Mouse (Mus musculus) ovary, postnatal 10 days (tissue): ENCODE results near the gene Exoc6b.
A peak's percentile ranks its signal among the peaks of the same experiment; 100 is the strongest.
"Not testable (repeated sequence)": the region's sequence is repeated elsewhere in the genome, so short reads cannot be mapped to it uniquely, and the experiment has no call there.

Experiments used
- DNase-seq: peaks from one replicate; pipeline ENCODE4 v3.0.0; 2022; ENCODE audit warnings: low spot score

Exoc6b gene

DNA sequence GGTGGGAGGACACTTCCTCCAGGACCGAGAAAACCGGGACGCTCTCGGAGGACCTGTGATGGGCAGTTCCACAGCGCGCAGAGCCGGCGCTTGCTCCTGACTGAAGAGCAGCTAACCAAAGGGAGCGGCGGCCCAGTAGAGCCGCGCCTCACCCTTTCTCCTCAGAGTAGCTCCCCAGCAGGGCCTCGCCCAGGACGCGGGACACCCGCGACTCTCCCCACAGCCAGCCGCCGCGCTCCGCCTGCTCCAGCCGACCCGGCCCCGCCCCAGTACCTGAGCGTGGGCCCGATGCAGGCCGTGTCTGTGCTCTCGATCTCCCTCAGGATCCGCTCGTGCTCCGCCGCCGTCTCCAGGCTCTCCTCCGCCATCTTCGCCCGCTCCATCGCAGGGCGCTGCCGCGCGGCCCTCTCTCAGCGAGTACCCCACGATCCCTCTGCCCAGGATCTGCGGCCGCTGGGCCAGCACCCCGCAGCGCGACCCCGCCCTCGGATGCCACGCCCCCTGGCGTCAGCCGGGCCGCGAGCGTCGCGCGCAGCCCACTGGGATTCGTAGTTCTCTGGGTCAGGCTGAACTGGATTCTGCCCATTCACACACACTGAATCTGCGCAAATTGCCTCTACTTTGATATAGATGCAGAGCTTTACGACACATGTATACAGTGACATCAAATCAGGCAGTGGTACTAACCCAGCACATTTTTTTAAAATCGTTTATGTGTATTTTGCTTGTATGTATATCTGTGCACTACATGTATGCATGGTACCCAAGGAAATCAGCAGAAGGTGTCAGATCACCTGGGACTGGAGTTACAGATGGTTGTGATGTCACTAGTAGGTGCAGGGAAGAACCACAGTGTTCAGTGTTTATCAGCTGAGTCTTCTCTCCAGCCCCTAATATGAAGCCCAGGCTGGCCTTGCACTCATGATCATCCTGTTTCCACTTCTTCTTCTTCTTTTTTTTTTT, at the start of gene Exoc6b:
Exoc6b (minus strand) TSS at position 491 of the 963 bp plus-strand sequence.
- DNase-seq = peak; percentile 84

DNA sequence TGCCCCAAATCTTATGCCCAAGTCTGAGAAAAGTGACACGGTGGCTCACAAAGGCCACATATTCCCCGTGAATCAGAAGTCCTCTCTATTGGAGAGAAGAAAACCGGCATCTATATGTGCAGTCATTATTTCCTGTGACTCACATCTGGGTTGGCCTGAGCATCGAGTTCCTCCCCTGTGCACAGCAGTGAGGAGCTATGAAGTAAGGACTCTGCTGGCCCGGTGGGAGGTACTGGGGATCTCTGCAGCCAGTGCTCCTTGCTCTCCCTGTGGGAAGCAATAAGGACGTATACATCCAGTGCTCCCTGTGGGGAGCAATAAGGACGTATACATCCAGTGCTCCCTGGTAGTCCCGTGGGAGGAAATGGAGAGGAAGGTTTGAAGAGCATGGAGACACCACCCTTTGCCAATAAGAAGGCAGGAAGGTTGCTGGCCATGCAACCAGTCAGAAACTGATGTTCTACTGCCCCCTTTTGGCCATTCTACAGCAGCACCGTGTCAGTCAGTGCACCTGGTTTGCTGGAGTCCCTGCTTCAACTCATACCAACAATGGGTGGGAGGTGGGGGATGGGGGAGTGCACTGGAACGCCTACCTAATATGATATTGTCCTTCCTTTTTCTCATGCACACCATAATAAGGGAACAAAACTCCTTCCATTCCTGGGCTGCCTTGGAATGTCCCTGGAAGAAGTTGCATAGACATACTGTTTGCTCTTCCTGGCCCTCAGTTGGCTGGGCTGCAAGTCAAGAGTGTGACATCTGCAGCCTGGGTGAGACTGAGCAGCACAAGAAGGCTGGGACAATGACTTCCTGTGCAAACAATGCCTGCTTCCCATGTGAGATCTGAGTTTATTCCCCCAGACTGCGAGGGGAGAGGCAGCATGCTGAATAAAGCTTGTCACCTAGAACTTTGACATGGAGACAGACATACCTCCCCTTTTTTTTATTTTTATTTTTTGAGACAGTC, 48.5 kb upstream of the Exoc6b start:
- not testable (repeated sequence) for DNase-seq

DNA sequence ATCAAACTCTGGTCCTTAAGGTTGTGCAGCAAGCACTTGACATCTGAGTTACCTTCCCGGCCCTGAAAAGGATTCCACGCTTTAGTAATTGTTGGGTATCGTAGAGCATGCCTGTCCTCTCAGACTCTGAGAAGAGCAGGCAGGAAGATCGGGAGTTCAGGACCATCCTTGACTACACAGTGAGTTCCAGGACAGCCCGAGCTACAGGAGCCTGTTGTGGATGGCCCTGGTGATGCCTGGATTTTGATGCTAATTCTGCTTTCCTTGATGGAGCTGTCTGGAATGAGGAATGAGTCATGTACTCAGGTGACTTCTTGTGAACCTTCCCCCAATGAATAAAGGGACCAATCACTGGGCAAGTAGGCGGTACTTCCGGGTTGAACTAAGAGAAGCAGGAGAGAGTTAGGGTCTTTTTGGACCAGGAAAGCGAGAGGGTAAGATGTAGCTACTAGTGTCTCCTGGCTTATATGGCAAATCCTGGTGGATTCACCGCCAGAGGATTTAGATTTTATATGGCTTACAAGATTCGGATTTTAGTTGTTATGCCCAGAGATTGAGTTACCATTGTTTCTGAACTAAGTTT, 35.8 kb upstream of the Exoc6b start:
- no peak for DNase-seq

DNA sequence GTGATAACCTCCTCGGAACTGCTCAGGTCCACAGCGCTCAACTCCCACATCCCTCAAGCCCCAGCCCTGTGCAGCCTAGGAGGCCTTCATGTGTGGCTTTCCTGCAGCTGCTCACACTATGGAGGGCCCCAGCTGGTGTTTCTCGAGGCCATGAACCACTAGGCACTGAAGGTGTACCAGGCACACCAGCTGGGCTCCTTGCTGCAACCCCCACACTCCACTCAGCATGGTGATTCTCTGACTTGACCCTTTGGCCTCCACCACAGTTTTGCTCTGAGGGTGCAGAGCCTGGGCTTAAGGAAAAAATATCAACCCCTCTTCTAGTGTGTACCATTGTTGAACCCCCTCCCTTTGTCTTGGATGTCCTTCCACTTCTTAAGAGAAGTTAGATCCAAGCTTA, 34.0 kb upstream of the Exoc6b start:
- DNase-seq = no peak

DNA sequence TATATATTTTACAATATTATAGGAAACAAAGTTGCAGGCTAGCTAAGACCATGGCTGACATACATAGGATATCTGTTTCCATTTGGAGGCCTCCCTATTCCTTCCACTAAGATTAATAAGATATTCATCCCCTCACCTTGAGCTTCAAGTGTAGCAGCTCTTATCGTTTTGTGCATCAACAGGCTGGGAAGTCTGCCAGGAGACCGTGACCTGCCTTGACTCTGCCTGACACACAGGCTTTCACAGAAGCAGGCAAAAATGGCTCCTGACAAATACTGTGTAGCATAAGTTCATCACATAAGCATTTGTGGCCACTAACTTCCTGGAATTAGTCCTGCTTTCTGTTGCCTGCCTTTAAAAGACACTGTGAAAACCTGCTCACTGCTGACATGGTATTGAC, 27.1 kb upstream of the Exoc6b start:
- no peak for DNase-seq

DNA sequence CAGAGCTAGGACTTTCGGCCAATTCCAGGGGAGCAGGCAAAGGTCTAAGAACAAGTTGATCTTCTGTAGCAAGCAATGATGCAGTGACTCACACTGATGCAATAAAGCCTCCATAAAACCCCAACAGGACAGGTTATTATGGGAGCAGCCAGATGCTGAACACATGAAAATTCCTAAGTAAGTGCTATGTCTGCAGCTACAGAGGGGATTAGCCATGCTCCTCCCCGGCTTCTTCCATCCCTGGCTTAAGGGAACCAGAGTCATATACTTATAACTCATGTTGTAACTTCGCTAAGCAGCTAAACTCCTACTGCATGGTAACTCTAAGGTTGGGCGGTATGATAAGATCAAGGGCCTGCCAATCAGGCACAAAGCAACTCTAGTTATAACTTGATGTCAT, 18.1 kb upstream of the Exoc6b start:
- no peak for DNase-seq

DNA sequence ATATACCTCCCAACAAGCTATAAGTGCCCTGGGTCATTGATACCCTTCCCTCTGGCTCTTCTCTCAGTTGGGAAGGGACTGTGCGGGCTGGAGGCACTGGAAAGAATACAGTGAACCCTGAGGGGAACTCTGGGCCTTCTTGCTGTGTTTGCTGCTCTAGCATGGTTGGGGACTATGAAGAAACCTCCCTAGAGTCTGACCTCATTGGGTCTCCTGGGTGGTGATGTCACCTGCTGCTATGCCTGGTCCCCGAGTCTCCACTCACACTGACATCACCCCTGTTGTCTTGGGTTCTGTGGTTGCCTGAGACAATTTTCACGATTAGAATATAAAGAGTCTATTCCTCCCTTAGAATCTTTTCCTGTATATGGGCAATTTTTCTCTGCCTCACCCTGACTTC, 17.3 kb upstream of the Exoc6b start:
- DNase-seq = no peak

DNA sequence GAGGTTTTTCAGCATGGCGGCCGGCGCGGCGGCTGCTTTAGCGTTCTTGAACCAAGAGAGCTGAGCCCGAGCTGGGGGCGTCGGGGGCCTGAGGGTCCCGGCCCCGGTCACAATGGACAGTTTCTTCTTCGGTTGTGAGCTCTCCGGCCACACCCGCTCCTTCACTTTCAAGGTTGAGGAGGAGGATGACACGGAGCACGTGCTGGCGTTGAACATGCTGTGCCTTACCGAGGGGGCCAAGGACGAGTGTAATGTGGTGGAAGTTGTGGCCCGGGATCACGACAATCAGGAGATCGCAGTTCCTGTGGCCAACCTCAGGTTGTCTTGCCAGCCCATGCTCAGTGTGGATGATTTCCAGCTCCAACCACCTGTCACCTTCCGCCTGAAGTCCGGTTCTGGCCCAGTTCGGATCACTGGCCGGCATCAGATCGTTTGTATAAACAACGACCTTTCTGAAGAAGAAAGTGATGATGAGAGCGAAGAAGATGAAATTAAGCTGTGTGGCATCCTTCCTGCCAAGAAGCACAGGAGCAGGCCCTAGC, 6.9 kb upstream of the Exoc6b start:
- not testable (repeated sequence) for DNase-seq

DNA sequence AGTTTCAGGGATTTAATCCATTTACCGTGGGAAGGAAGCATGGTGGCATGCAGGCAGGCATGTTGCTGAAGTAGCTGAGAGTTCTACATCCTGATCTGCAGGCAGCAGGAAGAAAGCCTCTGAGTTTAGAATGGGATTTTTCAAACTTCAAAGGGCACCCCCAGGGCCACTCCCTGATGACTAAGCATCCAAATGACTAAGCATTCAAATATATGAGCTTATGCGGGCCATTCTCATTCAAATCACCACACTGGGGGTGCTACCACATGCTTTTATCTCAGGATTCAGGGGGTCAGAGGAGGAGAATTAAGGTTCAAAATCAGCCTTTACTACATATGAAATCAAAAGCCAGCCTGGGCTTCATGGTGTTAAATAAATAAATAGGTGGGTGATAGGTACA, 5.7 kb upstream of the Exoc6b start:
- no peak for DNase-seq

DNA sequence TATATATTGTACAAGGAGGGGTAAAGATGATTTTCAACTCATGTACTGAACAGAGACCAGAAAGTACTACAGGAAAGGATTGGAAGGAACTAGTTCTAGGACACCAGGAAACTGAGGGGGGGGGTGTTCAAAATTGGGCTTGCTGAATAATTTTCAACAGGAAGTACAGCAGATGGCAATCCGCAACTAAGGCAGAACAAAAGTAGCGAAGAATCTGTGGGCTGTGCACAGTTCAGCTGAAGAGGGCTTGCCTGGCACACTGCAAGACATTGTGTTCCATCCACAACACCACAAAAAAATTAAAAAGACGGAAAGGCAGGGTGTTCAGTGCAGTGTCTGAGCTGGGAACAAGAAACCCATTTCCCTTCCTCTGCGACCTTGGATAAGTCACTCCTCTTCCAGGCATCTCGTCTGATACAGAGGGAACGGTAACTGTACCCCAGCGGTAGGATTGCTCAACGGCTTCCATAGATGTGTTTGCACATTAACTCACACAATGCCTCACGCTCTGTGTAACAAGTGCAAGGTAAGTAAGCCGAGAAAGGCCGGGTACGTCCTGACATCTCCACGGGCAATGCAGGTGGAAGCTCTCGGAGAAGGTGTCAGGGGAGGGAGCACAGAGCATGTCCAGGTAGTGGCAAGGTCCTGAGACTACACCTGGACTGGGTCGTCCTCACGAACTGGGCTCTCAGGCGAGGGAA, 841 bp downstream of the Exoc6b start:
- peak; percentile 9 for DNase-seq

DNA sequence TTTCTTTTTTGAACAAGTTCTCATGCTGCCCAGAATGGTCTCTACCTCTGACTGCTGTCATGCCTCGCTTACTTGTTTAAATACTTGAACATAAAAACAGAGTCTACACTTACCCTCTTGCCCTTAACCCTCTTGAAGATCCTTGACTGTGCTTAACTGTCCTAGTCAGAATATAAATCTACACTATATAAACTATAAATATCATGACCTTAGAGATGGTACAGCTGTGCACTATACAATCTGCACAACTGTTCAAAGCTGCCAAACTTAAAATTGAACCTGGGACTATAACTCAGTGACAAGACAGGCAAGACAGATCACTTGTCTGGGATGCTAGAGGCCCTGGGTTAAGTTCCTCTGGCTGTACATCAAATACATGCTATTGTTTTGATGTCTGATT, 11.7 kb downstream of the Exoc6b start:
- DNase-seq = no peak

DNA sequence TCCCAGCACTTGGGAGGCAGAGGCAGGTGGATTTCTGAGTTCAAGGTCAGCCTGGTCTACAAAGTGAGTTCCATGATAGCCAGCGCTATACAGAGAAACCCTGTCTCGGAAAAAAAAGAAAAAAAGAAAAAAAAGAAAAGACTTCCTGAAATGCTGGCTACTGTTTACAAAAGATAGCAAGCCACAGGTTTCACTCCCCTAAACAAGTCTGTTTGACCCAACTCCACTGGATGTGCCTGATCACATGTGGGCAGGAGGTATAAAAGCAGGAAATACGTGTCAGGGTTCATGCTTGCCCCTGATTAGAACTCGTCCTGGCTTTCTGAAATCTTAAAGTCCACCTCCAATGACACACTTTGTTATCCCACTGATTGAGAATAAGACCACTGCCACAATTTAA, 18.2 kb downstream of the Exoc6b start:
- no peak for DNase-seq

DNA sequence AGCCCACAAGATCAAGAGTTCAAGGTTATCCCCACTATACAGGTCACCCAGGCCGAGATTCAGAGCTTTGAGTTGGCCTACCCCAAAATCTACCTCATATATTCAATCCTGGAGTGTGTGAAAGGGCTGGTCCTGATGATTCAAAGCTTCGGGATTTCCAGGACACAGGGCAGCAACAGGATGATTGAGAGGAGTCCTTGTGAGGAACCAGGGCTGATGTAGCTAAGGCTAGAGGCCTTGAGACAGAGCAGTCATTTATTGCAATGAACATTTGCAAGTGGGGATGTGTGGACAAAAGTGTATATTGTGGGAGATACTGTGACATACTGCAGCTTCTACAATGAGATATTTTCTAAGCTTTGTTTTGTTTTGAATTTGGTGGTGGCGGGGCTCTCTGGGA, 22.8 kb downstream of the Exoc6b start:
- no peak for DNase-seq

DNA sequence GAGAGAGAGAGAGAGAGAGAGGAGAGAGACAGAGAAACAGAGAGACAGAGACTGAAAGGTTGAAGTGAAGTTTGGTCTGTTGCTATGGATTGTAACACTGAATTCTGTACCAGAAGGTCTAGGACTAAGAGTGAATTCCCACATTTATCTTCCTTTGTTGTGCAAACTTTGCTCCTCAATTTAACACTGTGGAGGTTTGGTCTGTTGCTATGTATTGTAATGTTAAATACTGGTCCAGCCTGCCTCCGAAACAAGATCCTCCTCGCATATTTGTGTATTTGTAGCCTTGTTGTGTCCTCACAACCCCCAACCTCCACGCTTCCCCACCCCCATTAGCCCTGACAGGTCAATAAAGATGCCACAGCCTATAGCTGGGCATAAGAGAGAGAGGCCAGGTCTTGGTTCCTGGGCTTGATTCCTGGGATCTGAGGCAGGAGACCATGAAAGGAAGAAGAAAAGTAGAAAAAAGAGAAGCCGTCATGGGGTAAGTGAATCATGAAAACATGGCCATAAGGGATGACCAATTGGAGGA, 24.6 kb downstream of the Exoc6b start:
- DNase-seq = no peak

DNA sequence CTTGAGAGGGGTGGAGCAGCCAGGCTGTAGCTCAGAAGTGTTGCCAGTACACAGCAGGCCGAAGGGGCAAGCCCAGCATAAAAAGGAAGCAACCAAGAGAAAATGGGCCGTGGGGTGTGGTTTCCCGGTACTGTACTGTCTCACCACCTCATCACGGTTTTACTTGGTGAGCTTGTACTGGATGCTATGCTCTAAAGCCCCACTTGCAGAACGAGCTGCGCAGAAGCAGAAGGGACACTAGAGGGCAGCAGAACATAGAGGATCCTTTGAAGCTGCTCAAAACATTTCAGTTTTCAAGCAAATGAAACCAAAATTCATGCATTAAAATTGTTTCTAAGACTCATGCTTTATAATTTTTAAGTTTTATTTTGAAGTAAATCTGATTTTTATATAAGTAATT, 31.6 kb downstream of the Exoc6b start:
- peak; percentile 12 for DNase-seq

DNA sequence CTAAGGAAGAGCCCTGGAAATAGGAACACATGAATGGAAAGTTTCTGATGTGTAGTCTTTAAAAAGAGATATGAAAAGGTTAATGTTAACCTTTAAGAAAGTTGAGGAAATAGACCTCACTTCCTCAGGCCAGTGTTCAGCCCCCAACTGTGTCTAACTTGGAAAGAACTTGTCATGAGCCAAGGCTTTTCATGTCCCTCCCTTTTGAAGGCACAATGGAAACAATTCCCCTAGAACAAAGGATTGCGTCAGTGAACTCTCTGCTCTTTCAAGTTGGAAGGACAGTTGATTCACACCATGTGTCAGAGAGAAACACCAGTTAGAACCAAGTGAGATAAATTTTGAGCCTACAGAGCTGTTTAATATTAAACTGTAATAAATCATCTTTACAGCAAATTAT, 39.6 kb downstream of the Exoc6b start:
- no peak for DNase-seq

DNA sequence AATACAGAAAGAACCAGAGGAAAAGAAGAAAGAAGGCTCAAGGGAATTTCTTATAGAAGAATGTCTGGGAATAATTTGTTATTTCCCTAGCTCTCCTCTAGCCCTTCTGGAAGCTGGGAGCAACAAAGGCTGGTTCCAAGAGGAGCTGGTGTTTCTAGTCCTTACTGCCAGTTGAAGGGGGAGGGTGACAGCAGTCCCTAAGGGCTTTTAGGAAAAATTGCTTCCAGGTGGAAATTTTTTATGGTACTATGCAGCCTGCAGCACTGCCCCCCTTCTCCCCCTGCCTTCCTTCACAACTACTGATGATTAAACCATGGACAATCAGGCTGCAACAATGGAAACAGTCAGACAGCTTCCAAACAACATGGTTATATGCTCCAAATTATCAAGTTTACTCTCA, 44.9 kb downstream of the Exoc6b start:
- no peak for DNase-seq

DNA sequence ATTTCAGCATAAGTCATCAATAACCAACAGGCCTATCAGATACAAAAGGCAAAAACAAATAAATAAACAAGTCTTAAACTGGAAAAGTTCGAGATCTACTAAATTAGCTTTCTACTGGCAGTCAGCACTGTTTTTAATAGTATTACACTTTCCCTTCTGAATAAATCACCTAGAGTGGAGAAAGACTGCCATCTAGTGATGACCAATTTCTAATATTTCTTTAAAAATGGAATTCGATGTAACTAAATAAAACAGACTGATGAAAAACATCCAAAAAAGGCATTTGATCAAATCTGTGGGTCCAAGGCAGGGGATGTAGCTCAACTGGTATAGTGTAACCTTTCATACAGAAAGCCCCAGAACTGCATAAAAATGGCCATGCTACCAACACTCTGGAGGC, 52.3 kb downstream of the Exoc6b start:
- DNase-seq = no peak

DNA sequence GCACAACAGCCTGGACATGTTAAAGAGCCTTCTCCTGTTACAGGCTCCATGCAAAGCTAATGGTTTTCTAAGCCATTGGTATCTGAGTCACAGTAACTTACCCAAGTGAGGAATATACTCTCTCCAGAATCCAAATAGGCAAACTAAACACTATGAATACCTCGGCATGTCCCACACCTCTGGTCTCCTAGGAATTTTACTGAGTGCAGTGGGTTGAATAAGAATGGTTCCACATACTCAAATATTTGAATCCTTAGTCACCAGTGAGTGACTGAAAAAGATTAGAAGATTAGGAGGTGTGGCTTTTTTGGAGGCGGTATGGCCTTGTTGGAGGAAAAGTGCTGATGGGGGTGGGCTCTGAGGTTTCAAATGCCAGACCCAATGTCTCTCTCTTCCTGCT, 55.4 kb downstream of the Exoc6b start:
- no peak for DNase-seq

DNA sequence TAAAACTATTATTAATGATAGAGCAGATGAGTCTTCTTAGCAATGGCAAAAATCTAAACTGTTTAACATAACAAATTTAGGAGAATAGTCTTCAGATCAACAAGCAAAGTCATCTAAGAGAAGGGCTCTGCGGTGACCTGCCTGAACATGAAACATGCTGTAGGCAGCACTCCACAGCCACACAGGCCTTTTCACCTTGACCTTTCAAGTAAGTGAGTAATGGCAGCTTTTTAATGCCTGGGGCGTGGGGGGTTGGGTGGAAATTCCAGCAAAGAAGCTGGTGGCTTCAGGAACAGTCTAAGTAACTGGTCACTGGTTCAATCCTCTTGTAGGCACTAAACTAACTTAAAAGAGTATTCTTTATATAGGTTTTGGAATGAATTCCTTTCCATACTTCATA, 58.9 kb downstream of the Exoc6b start:
- no peak for DNase-seq

DNA sequence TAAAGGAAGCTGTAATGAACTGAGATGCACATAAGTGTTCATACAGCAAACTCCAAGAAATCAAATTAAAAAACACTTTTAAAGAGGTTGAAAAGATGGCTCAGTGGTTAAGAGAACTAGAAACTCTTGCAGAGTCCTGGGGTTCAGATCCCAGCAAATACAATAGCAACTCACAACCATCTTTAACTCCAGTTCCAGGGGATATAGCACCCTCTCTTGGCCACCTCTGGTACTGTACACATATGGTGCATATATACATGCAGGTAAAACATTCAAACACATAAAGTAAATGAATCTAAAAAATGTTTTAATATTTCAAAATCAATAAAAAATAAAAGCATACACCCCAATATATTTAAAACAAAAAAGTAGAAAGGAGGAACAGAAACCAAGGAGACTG, 73.9 kb downstream of the Exoc6b start:
- no peak for DNase-seq
